Mouse (Mus musculus) lung, embryonic 15.5 days (tissue): ENCODE results near the gene Mief1. TPM values are rescaled to one million over a fixed set of nuclear protein-coding genes. Genes with fewer than 3 reads are reported as not detected.
A peak's percentile ranks its signal among the peaks of the same experiment; 100 is the strongest.

Experiments used
- ATAC-seq: fragments of 200-750 bp; cut with Nextera tagmentation; 2 replicates; pipeline ENCODE4 v1.8.0; 2017; ENCODE audit warnings: moderate number of reproducible peaks, borderline replicate concordance; ENCODE audit not compliant: low FRiP score, low TSS enrichment; ENCODE audit errors: extremely low read depth
- H3K27ac ChIP-seq: fragments of 300-500 bp; sonication (generic); 2 replicates; pipeline ENCODE4 v1.5.1; 2015; ENCODE audit warnings: moderate library complexity, mild to moderate bottlenecking, inconsistent platforms
- H3K27me3 ChIP-seq: fragments of 300-500 bp; sonication (generic); 2 replicates; pipeline ENCODE4 v1.6.1; 2015; ENCODE audit warnings: inconsistent platforms
- H3K36me3 ChIP-seq: fragments of 300-500 bp; sonication (generic); 2 replicates; pipeline ENCODE4 v1.6.1; 2015; ENCODE audit warnings: inconsistent platforms
- H3K4me1 ChIP-seq: fragments of 300-500 bp; sonication (generic); 2 replicates; pipeline ENCODE4 v1.6.1; 2015; ENCODE audit warnings: inconsistent platforms
- H3K4me2 ChIP-seq: fragments of 300-500 bp; sonication (generic); 2 replicates; pipeline ENCODE4 v1.6.1; 2015; ENCODE audit warnings: inconsistent platforms, mild to moderate bottlenecking, moderate library complexity
- H3K4me3 ChIP-seq: fragments of 300-500 bp; sonication (generic); 2 replicates; pipeline ENCODE4 v1.5.1; 2015; ENCODE audit warnings: mild to moderate bottlenecking, inconsistent platforms
- H3K9ac ChIP-seq: fragments of 300-500 bp; sonication (generic); 2 replicates; pipeline ENCODE4 v1.6.1; 2015; ENCODE audit warnings: inconsistent platforms
- H3K9me3 ChIP-seq: fragments of 300-500 bp; sonication (generic); 2 replicates; pipeline ENCODE4 v1.6.1; 2016; ENCODE audit warnings: inconsistent platforms
- WGBS: fragments of 180-500 bp; shearing (Covaris S2); methylation state at CpG from one replicate; pipeline ENCODE4 v1.1.7; 2015; 5-methylcytosine and 5-hydroxymethylcytosine counted together
- polyA plus RNA-seq: library from polyadenylated mRNA; unstranded; fragments of >200 nt; fragmentation: Nextera tagmentation; extraction: Ambion mirVana; gene quantifications from 2 replicates; pipeline ENCODE4 v1.2.1, GENCODE M21; 2015

The Mief1 gene
- polyA plus RNA-seq, 1 experiment from 2014 or later = 28.4 TPM

GRCm38 (mm10) chr15:80233053-80233452, 765 bp upstream of the Mief1 start:
- Histone ChIP-seq H3K4me2 (peak overlapping the region; percentile 72; the same call in 1 of the 2 replicates), H3K4me1 (peaks cover 15% of the 10 kb centered on the region), H3K4me3 (no peak overlapping the region), H3K27ac (peak overlapping the region; percentile 81), H3K9ac (no peak overlapping the region), H3K27me3 (no peaks in the 10 kb centered on the region), H3K36me3 (peaks cover 17% of the 10 kb centered on the region), H3K9me3 (no peaks in the 10 kb centered on the region)
- 54% methylated on average over 4 of the region's 4 CpGs for WGBS
- no peak for ATAC-seq

GRCm38 (mm10) chr15:80235535-80235934, 1.7 kb downstream of the Mief1 start, which contains the start of gene AC140267.1:
TSS of gene AC140267.1 (plus strand) at chr15:80235835.
- Histone ChIP-seq H3K27me3 (no peaks in the 10 kb centered on the region), H3K4me1 (peaks cover 15% of the 10 kb centered on the region), H3K27ac (no peak within 1 kb of the TSS), H3K9ac (peak within 1 kb of the TSS; percentile 81), H3K36me3 (peaks cover 34% of the 10 kb centered on the region), H3K4me3 (peak within 1 kb of the TSS; percentile 85), H3K4me2 (peak within 1 kb of the TSS; percentile 72), H3K9me3 (no peaks in the 10 kb centered on the region)
- ATAC-seq = no peak
- 92% methylated on average over 9 of the region's 9 CpGs for WGBS

GRCm38 (mm10) chr15:80248135-80248534, 14.3 kb downstream of the Mief1 start:
- no peaks in the 10 kb centered on the region for H3K27me3 ChIP-seq
- WGBS = 94% methylated on average over 12 of the region's 12 CpGs
- no peaks in the 10 kb centered on the region for H3K9me3 ChIP-seq
- ATAC-seq = no peak
- no peak overlapping the region for H3K4me3 ChIP-seq
- H3K4me2 ChIP-seq = no peak overlapping the region
- no peak overlapping the region for H3K27ac ChIP-seq
- peaks cover 75% of the 10 kb centered on the region for H3K36me3 ChIP-seq
- H3K4me1 ChIP-seq = peaks cover 3% of the 10 kb centered on the region; the same call in 1 of the 2 replicates
- no peak overlapping the region for H3K9ac ChIP-seq

- Histone ChIP-seq H3K27me3 (no peaks in the 10 kb centered on the region), H3K9me3 (no peaks in the 10 kb centered on the region), H3K36me3 (peaks cover 72% of the 10 kb centered on the region), H3K9ac (no peak overlapping the region), H3K4me3 (no peak overlapping the region), H3K4me2 (no peak overlapping the region), H3K27ac (no peak overlapping the region), H3K4me1 (peaks cover 5% of the 10 kb centered on the region; the same call in 1 of the 2 replicates)
- no peak for ATAC-seq
- 95% methylated on average over 1 of the region's 1 CpGs for WGBS
Measured at GRCm38 (mm10) chr15:80248596-80248995, 14.8 kb downstream of the Mief1 start.

- H3K4me2 ChIP-seq = no peak overlapping the region
- peaks cover 64% of the 10 kb centered on the region for H3K36me3 ChIP-seq
- H3K4me3 ChIP-seq = no peak overlapping the region
- H3K27ac ChIP-seq = no peak overlapping the region
- H3K9me3 ChIP-seq = no peaks in the 10 kb centered on the region
- H3K9ac ChIP-seq = no peak overlapping the region
- no peak for ATAC-seq
- WGBS = 93% methylated on average over 10 of the region's 10 CpGs
- H3K27me3 ChIP-seq = no peaks in the 10 kb centered on the region
- H3K4me1 ChIP-seq = peaks cover 15% of the 10 kb centered on the region
Measured at GRCm38 (mm10) chr15:80249672-80250071, 15.9 kb downstream of the Mief1 start.

- no peak overlapping the region for H3K27ac ChIP-seq
- ATAC-seq = no peak
- peaks cover 58% of the 10 kb centered on the region for H3K36me3 ChIP-seq
- no peak overlapping the region for H3K4me3 ChIP-seq
- H3K27me3 ChIP-seq = no peaks in the 10 kb centered on the region
- no peak overlapping the region for H3K4me2 ChIP-seq
- no peak overlapping the region for H3K9ac ChIP-seq
- WGBS = 64% methylated on average over 6 of the region's 6 CpGs
- no peaks in the 10 kb centered on the region for H3K9me3 ChIP-seq
- H3K4me1 ChIP-seq = peaks cover 15% of the 10 kb centered on the region
Measured at GRCm38 (mm10) chr15:80250586-80250985, 16.8 kb downstream of the Mief1 start.

GRCm38 (mm10) chr15:80253530-80253929, 19.7 kb downstream of the Mief1 start:
- Histone ChIP-seq H3K27ac (peak overlapping the region; percentile 95; the same call in 1 of the 2 replicates), H3K4me2 (peak overlapping the region; percentile 82; the same call in 1 of the 2 replicates), H3K9me3 (no peaks in the 10 kb centered on the region), H3K36me3 (peaks cover 58% of the 10 kb centered on the region), H3K27me3 (no peaks in the 10 kb centered on the region), H3K4me3 (no peak overlapping the region), H3K9ac (no peak overlapping the region), H3K4me1 (peaks cover 34% of the 10 kb centered on the region)
- ATAC-seq = no peak
- WGBS = 23% methylated on average over 2 of the region's 2 CpGs

GRCm38 (mm10) chr15:80254207-80254606, 20.4 kb downstream of the Mief1 start:
- Histone ChIP-seq H3K4me3 (peak overlapping the region; percentile 86), H3K36me3 (peaks cover 55% of the 10 kb centered on the region), H3K27ac (peak overlapping the region; percentile 95), H3K27me3 (no peaks in the 10 kb centered on the region), H3K4me1 (peaks cover 34% of the 10 kb centered on the region), H3K9ac (peak overlapping the region; percentile 72), H3K9me3 (no peaks in the 10 kb centered on the region), H3K4me2 (peak overlapping the region; percentile 82)
- WGBS = 30% methylated on average over 6 of the region's 6 CpGs
- ATAC-seq = no peak

GRCm38 (mm10) chr15:80254847-80255645, 21.2 kb downstream of the Mief1 start, which contains the start of gene Atf4:
TSS of gene Atf4 (plus strand) at chr15:80255184.
- H3K9ac ChIP-seq = peak within 1 kb of the TSS; percentile 96
- ATAC-seq = peak; percentile 94
- peak within 1 kb of the TSS; percentile 86 for H3K4me3 ChIP-seq
- under 1% methylated on average over 60 of the region's 62 CpGs for WGBS
- H3K4me1 ChIP-seq = peaks cover 34% of the 10 kb centered on the region
- H3K9me3 ChIP-seq = no peaks in the 10 kb centered on the region
- peak within 1 kb of the TSS; percentile 95 for H3K27ac ChIP-seq
- no peaks in the 10 kb centered on the region for H3K27me3 ChIP-seq
- peak within 1 kb of the TSS; percentile 82 for H3K4me2 ChIP-seq
- H3K36me3 ChIP-seq = peaks cover 53% of the 10 kb centered on the region

- H3K36me3 ChIP-seq = peaks cover 51% of the 10 kb centered on the region
- H3K4me2 ChIP-seq = peak overlapping the region; percentile 82
- H3K27ac ChIP-seq = peak overlapping the region; percentile 95
- no peaks in the 10 kb centered on the region for H3K27me3 ChIP-seq
- peaks cover 34% of the 10 kb centered on the region for H3K4me1 ChIP-seq
- H3K4me3 ChIP-seq = peak overlapping the region; percentile 86
- no peaks in the 10 kb centered on the region for H3K9me3 ChIP-seq
- ATAC-seq = peak; percentile 58
- under 1% methylated on average over 51 of the region's 51 CpGs for WGBS
- peak overlapping the region; percentile 96 for H3K9ac ChIP-seq
Measured at GRCm38 (mm10) chr15:80255646-80256121, 21.9 kb downstream of the Mief1 start.

- no peak for ATAC-seq
- H3K36me3 ChIP-seq = peaks cover 50% of the 10 kb centered on the region
Measured at GRCm38 (mm10) chr15:80256242-80256641, 22.4 kb downstream of the Mief1 start.

More at GRCm38 (mm10) chr15:80256242-80256641, 22.4 kb downstream of the Mief1 start:
- no peaks in the 10 kb centered on the region for H3K27me3 ChIP-seq
- H3K27ac ChIP-seq = peak overlapping the region; percentile 95
- H3K4me2 ChIP-seq = peak overlapping the region; percentile 82
- WGBS = 3% methylated on average over 16 of the region's 16 CpGs
- peaks cover 34% of the 10 kb centered on the region for H3K4me1 ChIP-seq
- peak overlapping the region; percentile 86 for H3K4me3 ChIP-seq
- no peaks in the 10 kb centered on the region for H3K9me3 ChIP-seq
- H3K9ac ChIP-seq = peak overlapping the region; percentile 96
